Mouse (Mus musculus): ENCODE data around the gene Cfap97d1.

Cfap97d1 gene

DNA sequence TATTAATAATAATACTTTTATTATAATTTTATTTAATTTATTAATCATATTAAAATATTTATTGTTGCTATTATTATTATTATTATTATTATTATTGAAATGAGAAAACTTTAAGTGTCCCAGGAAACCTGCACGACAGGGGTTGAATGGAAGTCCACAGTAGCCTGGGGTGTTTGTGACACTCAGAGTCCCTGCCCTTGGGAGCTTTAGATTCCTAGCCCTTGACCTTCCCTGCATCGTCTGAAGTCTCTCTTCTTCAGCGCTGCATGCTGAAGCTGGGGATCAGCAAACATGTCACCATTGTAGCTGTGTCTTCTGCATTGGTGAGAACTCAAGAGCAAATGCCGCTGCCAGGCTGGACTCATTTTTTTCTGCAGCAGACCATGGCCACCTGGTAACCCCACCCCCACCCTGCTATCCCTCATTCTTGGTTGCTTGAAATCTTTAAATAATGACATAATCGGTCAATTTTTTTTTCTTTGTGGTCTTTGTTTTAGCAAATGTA lies 51.4 kb downstream of the Cfap97d1 start:
- no peak for DNase-seq (ENCODE audit: low read depth, low spot score)

DNA sequence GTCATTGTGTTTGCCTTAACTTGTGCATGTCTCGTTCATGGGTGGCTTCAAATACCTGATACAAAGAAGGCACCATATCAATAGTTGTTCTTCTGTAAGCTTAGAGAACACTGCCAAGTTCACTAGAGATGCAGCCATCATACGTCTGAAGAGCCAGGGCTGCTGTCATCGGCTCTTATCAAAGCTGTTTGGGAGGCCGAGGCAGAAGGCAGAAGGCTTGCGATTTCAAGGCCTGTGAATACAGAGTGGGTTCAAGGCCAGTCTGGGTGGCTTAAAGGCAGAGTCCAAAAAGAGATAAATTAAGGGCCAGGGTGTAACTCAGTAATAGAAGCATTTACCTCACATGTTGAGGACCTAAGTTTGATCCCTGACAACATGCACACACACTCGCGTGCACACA lies 52.3 kb downstream of the Cfap97d1 start:
- no peak for DNase-seq (ENCODE audit: low read depth, low spot score)

DNA sequence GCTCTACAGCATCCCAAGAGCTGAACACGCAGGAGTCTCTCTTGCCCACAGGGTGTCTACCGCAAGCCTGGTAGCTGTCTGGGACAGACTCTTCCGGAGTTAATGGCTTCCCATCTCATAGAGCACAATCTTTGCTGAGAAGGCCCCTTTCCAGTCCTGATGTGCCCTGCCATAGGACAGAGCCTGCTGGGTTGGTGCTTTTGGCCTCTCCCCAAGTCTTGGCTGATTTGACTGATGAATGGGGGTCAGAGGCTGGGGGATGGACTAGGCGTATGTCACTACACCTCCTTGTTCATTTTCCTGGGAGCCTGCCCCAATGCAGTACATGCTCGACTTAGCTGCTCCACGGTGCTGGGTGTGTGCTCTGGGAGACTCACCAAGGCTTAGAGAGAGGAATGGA lies 53.7 kb downstream of the Cfap97d1 start:
- DNase-seq (ENCODE audit: low read depth, low spot score) = no peak

DNA sequence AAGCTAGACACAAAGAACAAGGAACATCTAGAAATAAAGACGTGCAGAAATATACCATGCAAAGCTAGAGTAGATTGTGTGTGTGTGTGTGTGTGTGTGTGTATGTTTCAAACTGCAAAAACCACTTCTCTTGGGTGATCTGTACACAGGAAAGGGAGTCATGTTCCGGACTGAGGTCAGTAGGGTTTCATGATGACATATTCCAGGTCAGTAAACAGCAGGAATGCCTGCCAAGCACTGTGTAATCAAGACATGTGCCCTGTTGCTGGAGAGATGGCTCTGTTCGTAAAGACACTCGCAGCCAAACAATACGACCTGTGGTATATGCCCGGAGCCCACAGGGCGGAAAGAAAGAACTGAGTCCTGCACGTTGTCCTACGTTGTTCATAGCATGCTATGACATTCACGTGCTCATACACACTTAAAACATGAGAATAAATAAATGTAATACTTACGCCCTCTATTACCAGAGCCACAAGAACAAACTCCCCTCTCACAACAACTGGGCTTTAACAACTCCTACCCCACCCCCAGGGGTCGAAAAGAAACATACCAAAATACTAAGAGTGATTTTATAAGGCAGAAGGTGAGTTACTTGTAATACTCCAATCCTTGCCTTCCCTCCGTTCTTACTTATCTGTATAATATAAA lies 55.5 kb downstream of the Cfap97d1 start:
- no peak for DNase-seq (ENCODE audit: low read depth, low spot score)

- peak; percentile 62 for DNase-seq (ENCODE audit: low read depth, low spot score)
These were observed 56.1 kb downstream of the Cfap97d1 start for GRCm38 (mm10) chr11:102040138-102040524.

DNA sequence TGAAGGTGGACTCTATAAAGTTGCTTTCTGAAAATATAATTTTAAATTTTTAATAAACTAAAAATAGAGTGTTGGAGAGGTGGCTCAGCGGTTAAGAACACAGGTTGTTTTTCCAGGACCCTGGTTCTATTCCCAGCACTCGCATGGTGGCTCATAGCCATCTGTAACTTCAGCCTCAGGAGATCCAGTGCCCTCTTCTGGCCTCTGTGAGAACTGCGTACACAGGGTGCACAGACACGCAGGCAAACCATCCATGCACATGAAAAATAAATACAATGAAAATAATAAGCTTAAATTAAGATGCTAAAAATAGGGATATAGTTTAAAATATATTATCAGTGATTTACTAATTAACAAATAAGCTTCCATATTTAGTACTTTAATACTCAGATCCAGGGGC lies 56.6 kb downstream of the Cfap97d1 start:
- DNase-seq (ENCODE audit: low read depth, low spot score) = no peak

DNA sequence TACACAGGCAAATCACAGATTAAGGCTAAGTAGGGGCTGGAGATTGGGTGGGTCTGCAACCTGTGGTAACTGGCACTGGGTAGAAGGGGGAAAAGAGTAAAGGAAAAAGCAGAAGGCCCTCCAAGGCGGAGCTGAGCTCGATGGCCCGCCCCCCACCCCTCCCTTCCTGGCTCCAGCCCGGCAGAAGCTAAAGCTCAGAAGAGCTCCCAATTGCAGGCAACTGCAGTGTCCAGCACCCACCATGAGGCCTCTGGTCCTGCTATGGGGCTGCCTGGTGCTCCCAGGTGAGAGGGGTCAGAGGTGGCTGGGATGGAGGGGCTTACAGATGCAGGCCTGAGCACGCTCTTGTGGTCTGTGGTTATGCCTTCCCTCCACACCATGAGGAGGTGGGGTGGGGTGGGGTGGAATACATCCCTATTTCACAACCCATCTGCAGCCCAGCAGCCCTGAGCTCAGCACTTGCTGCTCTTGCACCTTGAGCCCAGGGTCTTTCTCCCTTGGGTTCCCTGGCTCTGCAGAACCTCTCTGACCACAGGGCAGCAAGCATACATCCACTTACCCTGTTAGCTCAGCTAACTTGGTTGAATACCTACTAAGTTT lies 57.4 kb downstream of the Cfap97d1 start, which contains the start of gene Cd300lg:
Gene Cd300lg, plus strand, starts transcription at position 160 of the 600 bp plus-strand sequence.
- DNase-seq (ENCODE audit: low read depth, low spot score) = no peak
